Mouse (Mus musculus): ENCODE data around the gene Kat2a.

DNA sequence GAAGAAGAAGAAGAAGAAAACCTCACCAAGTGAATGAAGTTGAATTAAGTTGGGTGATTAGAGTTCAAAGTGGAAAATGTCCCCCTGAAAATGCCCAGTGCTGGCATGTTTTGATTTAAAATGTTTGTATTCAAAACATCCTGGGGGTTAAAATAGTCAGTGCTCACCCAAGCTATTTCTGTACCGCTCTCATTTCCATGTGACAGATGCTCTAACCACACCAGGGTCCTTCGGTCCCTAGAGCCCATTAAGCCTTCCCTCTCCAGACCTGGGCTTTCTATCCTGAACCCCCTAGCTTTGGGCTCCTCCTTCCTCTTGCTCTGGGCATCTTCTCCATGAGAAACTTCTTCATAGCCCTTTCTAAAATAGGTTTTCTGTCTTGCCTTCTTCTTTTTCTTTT, 28.2 kb downstream of the Kat2a start:
- TF ChIP-seq POLR2A (IDR thresholded peaks at IDR 0.05; ENCODE audit: borderline replicate concordance, control insufficient read depth, low read depth, low read length) = no peak
- no peak for TF ChIP-seq CTCF (IDR thresholded peaks at IDR 0.05; ENCODE audit: control insufficient read depth, insufficient read depth, low read length)

All from bone marrow, adult 2 months (tissue).